Mouse (Mus musculus) ES-Bruce4 (cell line): ENCODE measurements around the gene Nek8.

Experiments
- CTCF ChIP-seq: IDR thresholded peaks from one replicate; pipeline ENCODE4 v1.8.1; 2011; ENCODE audit warnings: low read depth, low read length
- EP300 ChIP-seq: IDR thresholded peaks from 2 replicates; pipeline ENCODE4 v1.6.1; 2011; ENCODE audit warnings: low read depth, low read length; ENCODE audit not compliant: insufficient read depth
- POLR2A ChIP-seq: IDR thresholded peaks from one replicate; pipeline ENCODE4 v1.8.1; 2011; ENCODE audit warnings: low read length; ENCODE audit not compliant: insufficient read depth

GRCm38 (mm10) chr11:78133915-78134314 is 42.6 kb downstream of the Nek8 start:
- no peak for TF ChIP-seq CTCF
- TF ChIP-seq POLR2A: no peak
- no peak for TF ChIP-seq EP300
